Mouse (Mus musculus) bone marrow, adult 2 months (tissue): ENCODE results near the gene Olfr1270.
"Not testable (repeated sequence)": the region's sequence is repeated elsewhere in the genome, so short reads cannot be mapped to it uniquely, and the experiment has no call there.

Experiments
- CTCF ChIP-seq: fragments of 200-500 bp; IDR thresholded peaks from 2 replicates; pipeline ENCODE4 v1.5.1; 2011; ENCODE audit warnings: low read length, control low read depth; ENCODE audit not compliant: control insufficient read depth, insufficient read depth
- POLR2A ChIP-seq: fragments of 200-500 bp; IDR thresholded peaks from 2 replicates; pipeline ENCODE4 v1.6.1; 2011; ENCODE audit warnings: low read depth, mild to moderate bottlenecking, control low read depth, low read length, borderline replicate concordance; ENCODE audit not compliant: control insufficient read depth

- TF ChIP-seq CTCF, POLR2A: not testable (repeated sequence)
Measured at GRCm38 (mm10) chr2:90186082-90186481, 33.2 kb upstream of the Olfr1270 start.
